Mouse (Mus musculus): ENCODE measurements around the gene Wfdc1. TPM values are rescaled to one million over a fixed set of nuclear protein-coding genes. Genes with fewer than 3 reads are reported as not detected.

Wfdc1 gene
- polyA plus RNA-seq, 1 experiment from 2014 or later = 2.1 TPM

DNA sequence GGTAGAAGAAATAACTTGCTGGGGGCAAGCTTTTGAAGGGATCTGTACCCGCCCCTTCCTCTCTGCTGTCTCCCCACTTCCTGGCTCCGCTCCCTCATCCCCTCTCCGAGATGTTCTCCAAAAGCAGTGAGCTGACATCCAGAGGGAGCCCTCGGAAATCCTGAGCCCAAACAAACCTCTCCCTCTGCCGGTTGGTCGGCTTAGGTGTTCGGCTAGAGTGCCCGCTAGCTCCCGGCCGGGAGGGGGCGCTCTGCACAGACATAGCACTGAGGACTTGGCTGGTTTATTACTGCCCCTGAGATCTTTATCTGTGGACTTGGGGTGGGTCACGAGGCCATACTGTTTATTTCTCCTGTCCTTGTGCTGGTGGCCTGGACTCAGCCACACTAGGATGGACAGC, 3.1 kb downstream of the Wfdc1 start:
- no peak for ATAC-seq
- no peak overlapping the region for H3K4me3 ChIP-seq (replicated peaks)
- H3K9me3 ChIP-seq = no peaks in the 10 kb centered on the region
- peaks cover 17% of the 10 kb centered on the region for H3K4me1 ChIP-seq (replicated peaks)
- 0 out of 2 replicates have a peak, but pooled peaks cover 8% of the 10 kb centered on the region for H3K27me3 ChIP-seq
- no peak overlapping the region for H3K9ac ChIP-seq (replicated peaks)
- H3K27ac ChIP-seq = no peak overlapping the region
- 58% methylated on average over 12 of the region's 12 CpGs for WGBS
- H3K36me3 ChIP-seq = no peaks in the 10 kb centered on the region
- no peak overlapping the region for H3K4me2 ChIP-seq (replicated peaks)

DNA sequence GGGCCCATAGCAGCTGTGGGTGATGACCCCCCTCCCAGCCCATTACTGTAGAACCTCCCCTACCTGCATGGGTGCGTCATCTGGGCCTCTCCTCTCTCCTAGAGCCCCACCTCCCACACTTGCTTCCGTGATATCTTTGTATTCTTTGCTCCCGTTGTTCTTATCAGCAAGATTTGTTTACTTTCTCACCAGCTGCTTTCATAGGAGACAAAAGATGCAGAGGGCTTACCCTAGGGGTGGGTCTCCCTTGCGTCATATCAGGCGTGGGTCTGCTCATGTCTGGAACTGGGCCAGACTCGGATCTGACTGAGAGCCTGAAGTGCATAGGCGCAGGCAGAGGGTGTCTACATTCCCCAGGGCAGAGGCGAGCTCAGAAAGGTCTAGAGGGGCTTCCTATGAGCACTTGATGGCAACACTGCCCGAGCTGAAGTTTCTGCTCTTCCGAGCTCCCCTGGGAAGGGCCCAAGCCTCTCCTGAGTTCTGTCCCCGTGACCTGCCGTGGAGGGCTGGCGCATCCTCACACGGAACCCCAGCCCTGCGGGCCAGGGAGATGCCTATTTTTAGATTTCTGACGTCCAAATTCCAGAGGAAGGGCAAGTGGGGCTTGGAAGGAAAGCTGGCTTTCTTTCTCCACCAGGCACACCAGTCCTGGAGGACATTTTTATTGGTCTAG, 4.4 kb downstream of the Wfdc1 start:
- H3K4me1 ChIP-seq (replicated peaks) = peaks cover 29% of the 10 kb centered on the region
- H3K9me3 ChIP-seq = no peaks in the 10 kb centered on the region
- no peak overlapping the region for H3K4me2 ChIP-seq (replicated peaks)
- no peak overlapping the region for H3K4me3 ChIP-seq (replicated peaks)
- no peaks in the 10 kb centered on the region for H3K36me3 ChIP-seq
- no peak overlapping the region for H3K9ac ChIP-seq (replicated peaks)
- ATAC-seq = no peak
- 69% methylated on average over 16 of the region's 16 CpGs for WGBS
- H3K27me3 ChIP-seq = 0 out of 2 replicates have a peak, but pooled peaks cover 4% of the 10 kb centered on the region
- no peak overlapping the region for H3K27ac ChIP-seq

GRCm38 (mm10) chr8:119673976-119674555, 7.9 kb downstream of the Wfdc1 start:
- ATAC-seq = no peak
- H3K4me2 ChIP-seq (replicated peaks) = no peak overlapping the region
- H3K27me3 ChIP-seq = 0 out of 2 replicates have a peak, but pooled peaks cover 4% of the 10 kb centered on the region
- no peak overlapping the region for H3K9ac ChIP-seq (replicated peaks)
- H3K36me3 ChIP-seq = no peaks in the 10 kb centered on the region
- no peak overlapping the region for H3K27ac ChIP-seq
- 83% methylated on average over 11 of the region's 11 CpGs for WGBS
- H3K9me3 ChIP-seq = no peaks in the 10 kb centered on the region
- H3K4me3 ChIP-seq (replicated peaks) = no peak overlapping the region
- H3K4me1 ChIP-seq (replicated peaks) = peaks cover 31% of the 10 kb centered on the region

DNA sequence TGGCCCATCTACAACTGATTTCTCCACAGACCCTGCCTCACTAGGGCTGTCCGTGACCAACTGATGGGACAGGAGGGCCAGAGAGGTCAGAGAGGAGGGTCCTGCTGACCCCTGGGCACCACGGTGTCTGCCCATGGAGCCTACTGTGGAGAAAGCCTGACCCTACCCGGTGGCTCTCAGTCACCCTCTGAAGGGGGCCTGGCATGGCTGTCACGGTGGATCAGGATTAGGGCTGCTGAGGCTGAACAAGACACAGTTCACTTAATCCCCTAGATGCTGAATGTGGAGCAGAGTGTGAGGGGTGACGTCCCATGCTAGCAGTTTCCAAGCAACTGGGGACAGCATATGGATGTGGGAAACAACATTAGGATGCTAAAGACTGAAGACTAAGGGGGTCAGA, 9.3 kb downstream of the Wfdc1 start:
- Histone ChIP-seq H3K36me3 (no peaks in the 10 kb centered on the region), H3K9ac (replicated peaks) (no peak overlapping the region), H3K4me3 (replicated peaks) (no peak overlapping the region), H3K4me2 (replicated peaks) (no peak overlapping the region), H3K9me3 (no peaks in the 10 kb centered on the region), H3K4me1 (replicated peaks) (peaks cover 30% of the 10 kb centered on the region), H3K27me3 (0 out of 2 replicates have a peak, but pooled peaks cover 4% of the 10 kb centered on the region), H3K27ac (peak overlapping the region; percentile 67)
- WGBS = 31% methylated on average over 5 of the region's 5 CpGs
- ATAC-seq = peak; percentile 85

DNA sequence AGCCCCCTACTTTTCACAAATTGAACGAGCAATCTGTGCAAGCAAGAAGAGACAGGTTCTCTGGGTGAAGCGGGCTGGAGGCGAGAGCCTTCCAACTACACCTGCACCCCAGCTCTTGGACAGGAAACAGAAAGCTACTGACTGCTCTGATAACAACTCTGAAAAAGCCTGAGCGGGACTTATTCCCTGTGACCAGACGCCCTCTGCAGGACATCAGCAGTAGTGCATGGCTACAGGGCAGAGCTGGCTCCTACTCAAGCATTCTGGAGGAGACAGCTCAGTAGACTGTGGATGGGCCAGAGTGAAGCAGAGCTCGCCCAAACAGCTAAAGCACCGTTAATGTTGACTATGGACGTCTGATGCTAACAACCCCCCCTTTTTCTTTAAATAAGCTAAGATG, 10.2 kb downstream of the Wfdc1 start:
- Histone ChIP-seq H3K9ac (replicated peaks) (no peak overlapping the region), H3K4me1 (replicated peaks) (peaks cover 25% of the 10 kb centered on the region), H3K27ac (no peak overlapping the region), H3K4me3 (replicated peaks) (no peak overlapping the region), H3K9me3 (no peaks in the 10 kb centered on the region), H3K36me3 (no peaks in the 10 kb centered on the region), H3K4me2 (replicated peaks) (no peak overlapping the region), H3K27me3 (0 out of 2 replicates have a peak, but pooled peaks cover 4% of the 10 kb centered on the region)
- WGBS = 34% methylated on average over 8 of the region's 8 CpGs
- ATAC-seq = peak; percentile 11; the same call in 1 of the 2 replicates

GRCm38 (mm10) chr8:119678138-119678843, 12.1 kb downstream of the Wfdc1 start:
- ATAC-seq = no peak
- H3K27ac ChIP-seq = no peak overlapping the region
- H3K9me3 ChIP-seq = no peaks in the 10 kb centered on the region
- WGBS = 15% methylated on average over 18 of the region's 18 CpGs
- H3K27me3 ChIP-seq = 0 out of 2 replicates have a peak, but pooled peaks cover 4% of the 10 kb centered on the region
- peak overlapping the region; percentile 23; the same call in 1 of the 2 replicates for H3K4me2 ChIP-seq (replicated peaks)
- no peak overlapping the region for H3K9ac ChIP-seq (replicated peaks)
- no peak overlapping the region for H3K4me3 ChIP-seq (replicated peaks)
- no peaks in the 10 kb centered on the region for H3K36me3 ChIP-seq
- H3K4me1 ChIP-seq (replicated peaks) = peaks cover 25% of the 10 kb centered on the region

DNA sequence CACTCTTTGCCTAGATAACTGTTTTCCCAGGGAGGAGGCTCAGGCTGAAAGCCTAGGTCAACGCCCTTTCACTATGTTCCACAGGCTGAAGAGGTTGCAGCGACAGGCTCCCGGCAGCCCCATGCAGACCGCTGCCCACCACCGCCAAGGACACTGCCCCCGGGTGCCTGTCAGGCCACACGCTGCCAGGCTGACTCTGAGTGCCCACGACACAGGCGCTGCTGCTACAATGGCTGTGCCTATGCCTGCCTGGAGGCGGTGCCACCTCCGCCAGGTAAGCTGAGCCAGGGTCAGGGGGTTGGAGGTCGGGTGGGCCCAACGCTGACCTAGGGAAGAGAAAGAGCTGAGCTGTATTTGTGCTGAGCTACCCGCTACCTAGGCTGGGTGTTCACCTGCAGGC, 13.0 kb downstream of the Wfdc1 start:
- no peak overlapping the region for H3K9ac ChIP-seq (replicated peaks)
- ATAC-seq = no peak
- H3K4me1 ChIP-seq (replicated peaks) = peaks cover 25% of the 10 kb centered on the region
- 73% methylated on average over 14 of the region's 14 CpGs for WGBS
- no peak overlapping the region for H3K4me2 ChIP-seq (replicated peaks)
- H3K9me3 ChIP-seq = no peaks in the 10 kb centered on the region
- no peak overlapping the region for H3K4me3 ChIP-seq (replicated peaks)
- no peak overlapping the region for H3K27ac ChIP-seq
- no peaks in the 10 kb centered on the region for H3K36me3 ChIP-seq
- H3K27me3 ChIP-seq = 0 out of 2 replicates have a peak, but pooled peaks cover 4% of the 10 kb centered on the region

DNA sequence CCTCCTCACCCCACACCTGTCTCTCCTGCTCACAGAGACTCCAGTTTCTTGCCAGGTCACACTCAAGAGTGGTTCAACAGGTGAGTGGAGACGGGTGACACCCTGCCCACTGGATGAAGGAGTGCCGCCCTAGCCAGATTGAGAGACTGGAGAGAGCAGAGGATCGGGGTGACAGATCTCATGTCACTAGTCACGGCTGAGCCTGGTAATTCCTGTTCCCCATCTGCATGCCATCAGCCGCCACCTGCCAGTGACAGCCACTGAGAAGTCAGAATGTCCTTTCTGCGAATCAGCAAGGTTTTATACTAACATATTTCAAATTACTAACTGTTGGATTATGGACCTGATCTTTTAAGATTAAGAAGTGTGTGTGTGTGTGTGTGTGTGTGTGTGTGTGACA, 24.4 kb downstream of the Wfdc1 start:
- H3K27me3 ChIP-seq = no peaks in the 10 kb centered on the region
- 83% methylated on average over 6 of the region's 6 CpGs for WGBS
- H3K4me2 ChIP-seq (replicated peaks) = no peak overlapping the region
- H3K27ac ChIP-seq = no peak overlapping the region
- 0 out of 2 replicates have a peak, but pooled peaks cover 7% of the 10 kb centered on the region for H3K4me1 ChIP-seq (replicated peaks)
- H3K36me3 ChIP-seq = no peaks in the 10 kb centered on the region
- no peaks in the 10 kb centered on the region for H3K9me3 ChIP-seq
- no peak for ATAC-seq
- H3K9ac ChIP-seq (replicated peaks) = no peak overlapping the region
- H3K4me3 ChIP-seq (replicated peaks) = no peak overlapping the region

GRCm38 (mm10) chr8:119691989-119692388, 25.8 kb downstream of the Wfdc1 start:
- Histone ChIP-seq H3K4me3 (replicated peaks) (no peak overlapping the region), H3K27me3 (no peaks in the 10 kb centered on the region), H3K36me3 (no peaks in the 10 kb centered on the region), H3K9me3 (no peaks in the 10 kb centered on the region), H3K4me2 (replicated peaks) (no peak overlapping the region), H3K9ac (replicated peaks) (no peak overlapping the region), H3K27ac (no peak overlapping the region), H3K4me1 (replicated peaks) (0 out of 2 replicates have a peak, but pooled peaks cover 7% of the 10 kb centered on the region)
- WGBS = 79% methylated on average over 4 of the region's 4 CpGs
- ATAC-seq = no peak

DNA sequence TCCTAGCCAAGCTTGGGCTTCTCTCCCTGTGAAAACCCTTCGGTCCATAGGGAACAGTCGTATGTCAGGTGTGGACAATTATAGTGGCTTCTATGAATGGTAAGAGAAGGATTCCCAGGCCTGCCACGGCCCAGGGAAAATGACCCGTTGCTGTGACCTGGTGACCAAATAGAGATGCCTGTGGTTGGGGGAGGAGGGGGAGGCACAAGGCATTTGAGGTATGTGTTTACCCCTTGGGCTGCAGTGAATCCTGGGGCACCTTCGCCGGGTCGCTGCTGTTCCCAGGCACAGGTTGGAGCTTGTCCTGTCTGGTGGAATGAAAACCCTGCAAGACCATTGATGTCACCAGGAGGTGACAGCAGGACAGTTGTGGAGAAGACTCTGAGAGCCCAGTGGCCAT, 28.5 kb downstream of the Wfdc1 start:
- no peak overlapping the region for H3K27ac ChIP-seq
- no peak for ATAC-seq
- WGBS = 87% methylated on average over 7 of the region's 7 CpGs

GRCm38 (mm10) chr8:119697163-119697562, 31.0 kb downstream of the Wfdc1 start:
- Histone ChIP-seq H3K4me3 (replicated peaks) (no peak overlapping the region), H3K9me3 (no peaks in the 10 kb centered on the region), H3K27me3 (peaks cover 44% of the 10 kb centered on the region), H3K27ac (no peak overlapping the region), H3K9ac (replicated peaks) (no peak overlapping the region), H3K4me1 (replicated peaks) (peaks cover 4% of the 10 kb centered on the region; the same call in 1 of the 2 replicates), H3K36me3 (no peaks in the 10 kb centered on the region), H3K4me2 (replicated peaks) (no peak overlapping the region)
- no peak for ATAC-seq
- 88% methylated on average over 2 of the region's 2 CpGs for WGBS

More for the DNA sequence above, 28.5 kb downstream of the Wfdc1 start:
- Histone ChIP-seq H3K27me3 (peaks cover 19% of the 10 kb centered on the region), H3K4me1 (replicated peaks) (peaks cover 2% of the 10 kb centered on the region; the same call in 1 of the 2 replicates), H3K4me2 (replicated peaks) (no peak overlapping the region), H3K36me3 (no peaks in the 10 kb centered on the region), H3K4me3 (replicated peaks) (no peak overlapping the region), H3K9me3 (no peaks in the 10 kb centered on the region), H3K9ac (replicated peaks) (no peak overlapping the region)

- Histone ChIP-seq H3K4me1 (replicated peaks) (peaks cover 4% of the 10 kb centered on the region; the same call in 1 of the 2 replicates), H3K4me3 (replicated peaks) (no peak overlapping the region), H3K27ac (no peak overlapping the region), H3K36me3 (no peaks in the 10 kb centered on the region), H3K27me3 (peaks cover 50% of the 10 kb centered on the region), H3K4me2 (replicated peaks) (no peak overlapping the region), H3K9me3 (no peaks in the 10 kb centered on the region), H3K9ac (replicated peaks) (no peak overlapping the region)
- no peak for ATAC-seq
- WGBS = 1% methylated on average over 12 of the region's 12 CpGs
These were observed 32.8 kb downstream of the Wfdc1 start for GRCm38 (mm10) chr8:119698960-119699359.

All from midbrain, embryonic 13.5 days (tissue).